ENCODE assay signal across 9 mouse cellular contexts in genomic region chr1:130740227-130740648, GRCm38 (mm10). TPM values are rescaled to one million over a fixed set of nuclear protein-coding genes. Genes with fewer than 3 reads are reported as not detected.
DNase-seq lines count a peak whose midpoint lies in the region; TF ChIP-seq lines count a peak whose summit lies in the region.
"Had no signal": no experiment of that assay in that cellular context is flagged by ENCODE, and none has a peak within 500 bp of the region (broad histone marks: within the 10 kb centered on the region; RNA-seq: fewer than 3 reads in every experiment).

No protein-coding gene starts in this region.

- H3K36me3 ChIP-seq in small intestine, adult 2 months (ENCODE audit: control insufficient read depth, insufficient read depth, low read length): peaks cover 64% of the 10 kb centered on the region

- DNase-seq in adrenal gland, postnatal 14 days: peak; percentile 33
- DNase-seq in adrenal gland, postnatal 4 days (ENCODE audit: low spot score in 2 of 2): no peak
- peak; percentile 29 for DNase-seq in right cerebral cortex, postnatal 4 days
- DNase-seq in right cerebral cortex, adult 18-20 months: no peak
- DNase-seq in heart, postnatal 14 days: peak; percentile 22 to 29
- DNase-seq in layer of hippocampus, adult 11-12 months (ENCODE audit: low spot score): no peak
- no peak for DNase-seq in retina, embryonic 14.5 days (ENCODE audit: low spot score)
- DNase-seq: midbrain, embryonic 14.5 days had no signal

- no peak for TF ChIP-seq POLR2A in small intestine, adult 2 months (IDR thresholded peaks at IDR 0.05; ENCODE audit: low read depth, low read length)

- peaks cover 45% of the 10 kb centered on the region for H3K4me1 ChIP-seq in small intestine, adult 2 months (ENCODE audit: control insufficient read depth, insufficient read depth, insufficient read length, low read length)

- no peak for TF ChIP-seq CTCF in small intestine, adult 2 months (IDR thresholded peaks at IDR 0.05; ENCODE audit: extremely low read depth, insufficient read length, insufficient replicate concordance, low read depth, low read length)

- WGBS in small intestine, adult 2 months: 35% methylated on average over 4 of the region's 4 CpGs

- intact Hi-C loops in heart, postnatal 14 days (cut with DNase I): no loop called here

- H3K4me3 ChIP-seq in small intestine, adult 2 months (ENCODE audit: low read depth, low read length): no peak overlapping the region

- H3K27ac ChIP-seq in small intestine, adult 2 months (ENCODE audit: insufficient read depth, low read depth, low read length): peak overlapping the region; percentile 58

- no peaks in the 10 kb centered on the region for H3K27me3 ChIP-seq in small intestine, adult 2 months (ENCODE audit: control insufficient read depth, insufficient read depth, low read length)

RNA-seq across cellular contexts. Expression of gene AA986860, which starts 8.5 kb away (rescaled TPM):
- total RNA-seq in adrenal gland, postnatal 14 days (2021): 2.1 and 2.7 TPM in 2 replicates
- total RNA-seq in adrenal gland, postnatal 4 days (2021): 1 to 10 TPM; 2.0 to 3.3 TPM
- under 1 TPM; 0.57 to 0.73 TPM for total RNA-seq in heart, postnatal 14 days (2021)
- 15.1 and 64.1 TPM in 2 replicates for polyA plus RNA-seq in small intestine, adult 2 months (2012; rRNA removed)

RNA-seq across cellular contexts. Expression of gene Pfkfb2, which starts 11.2 kb away (rescaled TPM):
- total RNA-seq in adrenal gland, postnatal 14 days (2021): 19.5 and 23.1 TPM in 2 replicates
- total RNA-seq in adrenal gland, postnatal 4 days (2021): 10 to 100 TPM; 26.8 to 27.3 TPM
- total RNA-seq in heart, postnatal 14 days (2021): 10 to 100 TPM; 65.7 to 70.8 TPM
- polyA plus RNA-seq in small intestine, adult 2 months (2012; rRNA removed): 4.2 and 9.6 TPM in 2 replicates

RNA-seq across cellular contexts. Expression of gene Yod1, which starts 23.1 kb away (rescaled TPM):
- total RNA-seq in adrenal gland, postnatal 14 days (2021): 9.8 and 10.1 TPM in 2 replicates
- 10 to 100 TPM in 1 of 2 experiments, 1 to 10 TPM in 1; 9.7 to 10.3 TPM for total RNA-seq in adrenal gland, postnatal 4 days (2021)
- 1 to 10 TPM; 6.3 to 6.6 TPM for total RNA-seq in heart, postnatal 14 days (2021)
- 0.50 and 1.5 TPM in 2 replicates for polyA plus RNA-seq in small intestine, adult 2 months (2012; rRNA removed)

RNA-seq across cellular contexts. Expression of gene Gm29427, which starts 24.6 kb away (rescaled TPM):
- not detected in 2 replicates for total RNA-seq in adrenal gland, postnatal 14 days (2021)
- under 1 TPM in 1 of 2 experiments, not detected in 1; 0.17 TPM for total RNA-seq in adrenal gland, postnatal 4 days (2021)
- total RNA-seq in heart, postnatal 14 days (2021): not detected
- not detected in 2 replicates for polyA plus RNA-seq in small intestine, adult 2 months (2012; rRNA removed)
- polyA plus RNA-seq: midbrain, embryonic 14.5 days had no signal

Comparison
In these comparisons a context has a peak if more than half of its experiments do, and no peak if none do; other contexts are left out.
1. DNase-seq: peak in adrenal gland, postnatal 14 days (single experiment), right cerebral cortex, postnatal 4 days (single experiment) and heart, postnatal 14 days (2 of 2); none in adrenal gland, postnatal 4 days (0 of 2), right cerebral cortex, adult 18-20 months (single experiment), layer of hippocampus, adult 11-12 months (single experiment) and retina, embryonic 14.5 days (single experiment).